Comparison of ENCODE assay signal across 29 mouse cellular contexts in the genomic region with DNA sequence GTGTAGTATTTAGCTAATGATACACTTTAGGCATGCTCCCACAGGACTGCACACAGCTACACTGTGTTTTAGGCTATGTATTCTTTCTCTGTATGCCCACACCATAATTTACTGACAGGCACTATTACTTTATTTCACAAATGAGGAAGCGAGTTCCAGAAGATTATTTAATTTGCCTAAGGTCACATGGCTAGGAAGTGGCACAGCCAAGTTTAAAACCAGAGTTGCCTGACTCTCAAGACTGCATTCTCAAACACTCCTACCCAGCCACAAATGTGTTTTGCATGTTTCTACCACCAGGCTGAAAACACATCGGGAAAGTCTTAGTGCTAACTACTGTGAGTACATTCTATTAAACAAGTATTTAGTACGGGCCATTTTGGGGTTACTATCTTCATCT. TPM values are rescaled to one million over a fixed set of nuclear protein-coding genes. Genes with fewer than 3 reads are reported as not detected.
A peak's percentile ranks its signal among the peaks of the same experiment; 100 is the strongest.
DNase-seq lines count a peak whose midpoint lies in the region; ATAC-seq and TF ChIP-seq lines count a peak whose summit lies in the region.
"Had no signal": no experiment of that assay in that cellular context is flagged by ENCODE, and none has a peak within 500 bp of the region (broad histone marks: within the 10 kb centered on the region; RNA-seq: fewer than 3 reads in every experiment).

No protein-coding gene starts in this region.

- WGBS in lung, postnatal 0 days: 52% methylated on average over 3 of the region's 3 CpGs
- 88% methylated on average over 3 of the region's 3 CpGs for WGBS in neural tube, embryonic 15.5 days

- H3K4me3 ChIP-seq in lung, postnatal 0 days (ENCODE audit: low read depth, low read length): no peak overlapping the region
- no peak overlapping the region for H3K4me3 ChIP-seq in CH12.LX (replicated peaks in 1 of 3; ENCODE audit: low read depth in 2 of 3, low read length in 2 of 3, poor library complexity in 1 of 3)
- no peak overlapping the region for H3K4me3 ChIP-seq in neural tube, embryonic 15.5 days (replicated peaks)
- H3K4me3 ChIP-seq: embryonic facial prominence, embryonic 12.5 days; erythroblast, embryonic 14.5 days; forebrain, embryonic 13.5 days; heart, embryonic 10.5 days; hindbrain, embryonic 13.5 days; left cerebral cortex, adult 2 months; lung, embryonic 15.5 days; neural tube, embryonic 13.5 days had no signal

- no peak overlapping the region for H3K4me2 ChIP-seq in lung, postnatal 0 days (replicated peaks; ENCODE audit: low read depth, low read length)
- H3K4me2 ChIP-seq in CH12.LX (ENCODE audit: insufficient read depth, low read depth, poor library complexity, severe bottlenecking): no peak overlapping the region
- H3K4me2 ChIP-seq in neural tube, embryonic 15.5 days: no peak overlapping the region
- H3K4me2 ChIP-seq: embryonic facial prominence, embryonic 12.5 days; forebrain, embryonic 13.5 days; hindbrain, embryonic 13.5 days; lung, embryonic 15.5 days; midbrain, embryonic 11.5 days; neural tube, embryonic 13.5 days had no signal

- TF ChIP-seq CTCF in lung, postnatal 0 days (IDR thresholded peaks at IDR 0.05): 0 out of 2 replicates have a peak, but pooled peaks have one; percentile 13
- no peak for TF ChIP-seq CTCF in CH12.LX (conservative IDR thresholded peaks at IDR 0.05 in 1 of 2, IDR thresholded peaks at IDR 0.05 in 1 of 2; ENCODE audit: low read depth in 2 of 2, low read length in 2 of 2)

- in situ Hi-C loops in CH12.LX (cut with MboI; ENCODE audit: low pct_ligation_motif_present, low pct_unique_long_range_greater_than_20kb, low sequenced_read_pairs): no loop called here

- DNase-seq in lung, postnatal 0 days (ENCODE audit: low spot score): peak; percentile 61
- no peak for DNase-seq in lung, postnatal 14 days
- DNase-seq in CH12.LX (ENCODE audit: extremely low read depth): peak; percentile 27
- DNase-seq in adrenal gland, postnatal 25 days: no peak
- DNase-seq: adrenal gland, postnatal 14 days; cerebellum, adult 2 months; gastrocnemius, postnatal 25 days; heart, postnatal 10 days; kidney, adult 2 months; kidney, postnatal 10 days; left cerebral cortex, postnatal 4 days; liver; spleen, adult 18-20 months; thymus, postnatal 14 days had no signal

- no peaks in the 10 kb centered on the region for H3K9me3 ChIP-seq in lung, postnatal 0 days (ENCODE audit: low read length)
- no peaks in the 10 kb centered on the region for H3K9me3 ChIP-seq in CH12.LX (replicated peaks; ENCODE audit: low read length)
- H3K9me3 ChIP-seq in neural tube, embryonic 15.5 days (replicated peaks): no peaks in the 10 kb centered on the region
- H3K9me3 ChIP-seq: embryonic facial prominence, embryonic 12.5 days; forebrain, embryonic 13.5 days; G1E; heart, embryonic 10.5 days; hindbrain, embryonic 13.5 days; lung, embryonic 15.5 days; neural tube, embryonic 13.5 days had no signal

- peak overlapping the region; percentile 26; the same call in 1 of the 2 replicates for H3K27ac ChIP-seq in lung, postnatal 0 days (ENCODE audit: low read length)
- H3K27ac ChIP-seq in CH12.LX (ENCODE audit: insufficient read depth, low read depth): no peak overlapping the region
- H3K27ac ChIP-seq in neural tube, embryonic 15.5 days (replicated peaks): no peak overlapping the region
- H3K27ac ChIP-seq: embryonic facial prominence, embryonic 12.5 days; forebrain, embryonic 13.5 days; heart, embryonic 10.5 days; hindbrain, embryonic 13.5 days; left cerebral cortex, adult 2 months; lung, embryonic 15.5 days; neural tube, embryonic 13.5 days had no signal

- H3K9ac ChIP-seq in lung, postnatal 0 days (replicated peaks; ENCODE audit: low read depth): no peak overlapping the region
- no peak overlapping the region for H3K9ac ChIP-seq in CH12.LX (ENCODE audit: insufficient read depth, low read depth)
- H3K9ac ChIP-seq in neural tube, embryonic 15.5 days (replicated peaks): no peak overlapping the region
- H3K9ac ChIP-seq: embryonic facial prominence, embryonic 12.5 days; forebrain, embryonic 13.5 days; hindbrain, embryonic 13.5 days; lung, embryonic 15.5 days; neural tube, embryonic 13.5 days had no signal

- TF ChIP-seq POLR2A in CH12.LX (IDR thresholded peaks at IDR 0.05; ENCODE audit: low read depth, low read length): no peak

- ATAC-seq in lung, postnatal 0 days: no peak
- ATAC-seq in hematopoietic stem cell, adult 5-6 weeks (replicated peaks in 1 of 2; ENCODE audit: insufficient read depth in 1 of 2, low FRiP score in 2 of 2, low TSS enrichment in 1 of 2, low read depth in 1 of 2, poor library complexity in 2 of 2, severe bottlenecking in 2 of 2): peak; percentile 84 to 90
- peak; percentile 81 for ATAC-seq in neutrophil, adult 5-6 weeks (ENCODE audit: extremely low read depth, insufficient number of reproducible peaks, low FRiP score, poor library complexity, severe bottlenecking)
- no peak for ATAC-seq in neural tube, embryonic 15.5 days (ENCODE audit: low FRiP score)
- ATAC-seq: CD4-positive, CD25-positive, alpha-beta regulatory T cell, adult 4 months; forebrain, embryonic 13.5 days; inflammation-experienced regulatory T-cells, adult 6 months had no signal

- H3K4me1 ChIP-seq in lung, postnatal 0 days (ENCODE audit: insufficient read depth, low read depth, low read length): peaks cover 19% of the 10 kb centered on the region; the same call in 1 of the 2 replicates
- H3K4me1 ChIP-seq in CH12.LX (ENCODE audit: control insufficient read depth in 1 of 2, insufficient read depth in 2 of 2): peaks cover 0 to 9% of the 10 kb centered on the region in 2 experiments; a peak in 2 of 4 replicates
- H3K4me1 ChIP-seq in neural tube, embryonic 15.5 days: peaks cover 10% of the 10 kb centered on the region; the same call in 1 of the 2 replicates
- H3K4me1 ChIP-seq: embryonic facial prominence, embryonic 12.5 days; neural tube, embryonic 13.5 days had no signal

- dilution Hi-C loops in CH12.LX (cut with MboI; ENCODE audit: extremely low pct_ligation_motif_present, extremely low pct_unique_long_range_greater_than_20kb, low sequenced_read_pairs): no loop called here

- H3K36me3 ChIP-seq in lung, postnatal 0 days (ENCODE audit: insufficient read depth, low read length): no peaks in the 10 kb centered on the region
- no peaks in the 10 kb centered on the region for H3K36me3 ChIP-seq in CH12.LX (replicated peaks in 1 of 2; ENCODE audit: control insufficient read depth in 1 of 2, insufficient read depth in 1 of 2, low read length in 1 of 2)
- no peaks in the 10 kb centered on the region for H3K36me3 ChIP-seq in neural tube, embryonic 15.5 days
- H3K36me3 ChIP-seq: embryonic facial prominence, embryonic 12.5 days; heart, embryonic 10.5 days; hindbrain, embryonic 13.5 days; lung, embryonic 15.5 days; neural tube, embryonic 13.5 days had no signal

- TF ChIP-seq EP300 in lung, postnatal 0 days (IDR thresholded peaks at IDR 0.05): no peak
- no peak for TF ChIP-seq EP300 in CH12.LX (IDR thresholded peaks at IDR 0.05; ENCODE audit: low read length)

- H3K79me2 ChIP-seq in CH12.LX (replicated peaks; ENCODE audit: control insufficient read depth, extremely low read depth, insufficient read depth, poor library complexity, severe bottlenecking): no peaks in the 10 kb centered on the region

- no peak for TF ChIP-seq RAD21 in CH12.LX (IDR thresholded peaks at IDR 0.05; ENCODE audit: low read depth, low read length)

- no peaks in the 10 kb centered on the region for H3K27me3 ChIP-seq in lung, postnatal 0 days (replicated peaks; ENCODE audit: insufficient read depth, low read length)
- H3K27me3 ChIP-seq in CH12.LX (replicated peaks): no peaks in the 10 kb centered on the region
- no peaks in the 10 kb centered on the region for H3K27me3 ChIP-seq in neural tube, embryonic 15.5 days (replicated peaks)
- H3K27me3 ChIP-seq: embryonic facial prominence, embryonic 12.5 days; forebrain, embryonic 13.5 days; hindbrain, embryonic 13.5 days; lung, embryonic 15.5 days; neural tube, embryonic 13.5 days had no signal

TF ChIP-seq in CH12.LX, 34 proteins besides CTCF, POLR2A, EP300 and RAD21:
- TF ChIP-seq JUND (conservative IDR thresholded peaks at IDR 0.05; ENCODE audit: low read depth, low read length): no peak
- TF ChIP-seq ELF1 (IDR thresholded peaks at IDR 0.05; ENCODE audit: low read depth, low read length): no peak
- TF ChIP-seq ETS1 (conservative IDR thresholded peaks at IDR 0.05; ENCODE audit: low read depth, low read length): no peak
- no peak for TF ChIP-seq E2F4 (IDR thresholded peaks at IDR 0.05; ENCODE audit: insufficient replicate concordance, low read depth, low read length)
- no peak for TF ChIP-seq POLR2AphosphoS2 (IDR thresholded peaks at IDR 0.05; ENCODE audit: low read depth, low read length)
- TF ChIP-seq UBTF (IDR thresholded peaks at IDR 0.05; ENCODE audit: low read depth, low read length): no peak
- TF ChIP-seq SIN3A (IDR thresholded peaks at IDR 0.05; ENCODE audit: low read length): no peak
- no peak for TF ChIP-seq USF2 (conservative IDR thresholded peaks at IDR 0.05; ENCODE audit: low read depth, low read length)
- TF ChIP-seq USF1 (IDR thresholded peaks at IDR 0.05; ENCODE audit: low read depth, low read length): no peak
- TF ChIP-seq MAFK (IDR thresholded peaks at IDR 0.05; ENCODE audit: insufficient replicate concordance, low read length): no peak
- no peak for TF ChIP-seq MXI1 (IDR thresholded peaks at IDR 0.05; ENCODE audit: low read depth, low read length)
- no peak for TF ChIP-seq CHD2 (IDR thresholded peaks at IDR 0.05; ENCODE audit: low read length)
- TF ChIP-seq MAZ (IDR thresholded peaks at IDR 0.05; ENCODE audit: low read depth, low read length): no peak
- no peak for TF ChIP-seq MYC (IDR thresholded peaks at IDR 0.05; ENCODE audit: low read depth, low read length)
- no peak for TF ChIP-seq TBP (conservative IDR thresholded peaks at IDR 0.05; ENCODE audit: low read depth, low read length)
- no peak for TF ChIP-seq MEF2A (IDR thresholded peaks at IDR 0.05; ENCODE audit: borderline replicate concordance, low read depth, low read length)
- TF ChIP-seq GABPA (IDR thresholded peaks at IDR 0.05; ENCODE audit: insufficient replicate concordance, low read depth, low read length): no peak
- TF ChIP-seq HCFC1 (IDR thresholded peaks at IDR 0.05; ENCODE audit: low read depth, low read length): no peak
- no peak for TF ChIP-seq NELFE (IDR thresholded peaks at IDR 0.05; ENCODE audit: low read depth, low read length)
- TF ChIP-seq ZC3H11A (IDR thresholded peaks at IDR 0.05; ENCODE audit: low read depth, low read length): no peak

RNA-seq across cellular contexts. Expression of a gene that starts 18.7 kb away (rescaled TPM):
- 21.8 and 22.7 TPM in 2 replicates for polyA plus RNA-seq in lung, postnatal 0 days (2015; fragmentation: Nextera tagmentation; extraction: Ambion mirVana)
- total RNA-seq in CH12.LX (2012; rRNA removed) (0.64 and 0.76 TPM in 2 replicates), CH12.LX (2014; rRNA removed) (0.34 and 0.42 TPM in 2 replicates)
- 1.3 and 2.0 TPM in 2 replicates for polyA plus RNA-seq in CH12.LX (2012; ENCODE audit: insufficient read length, low read depth)
- 25.8 and 34.7 TPM in 2 replicates for total RNA-seq in hematopoietic stem cell, adult 5-6 weeks (2017)
- 26.1 and 28.2 TPM in 2 replicates for total RNA-seq in neutrophil, adult 5-6 weeks (2017)
- total RNA-seq in adrenal gland, postnatal 25 days (2021): 16.3 and 18.1 TPM in 2 replicates
- polyA plus RNA-seq in neural tube, embryonic 15.5 days (2015; fragmentation: Nextera tagmentation; extraction: Ambion mirVana): 32.1 and 33.5 TPM in 2 replicates

Comparison
In these comparisons a context has a peak if more than half of its experiments do, and no peak if none do; other contexts are left out.
1. DNase-seq: peak in lung, postnatal 0 days (single experiment) and CH12.LX (single experiment); none in lung, postnatal 14 days (single experiment) and adrenal gland, postnatal 25 days (single experiment).
2. ATAC-seq: peak in hematopoietic stem cell, adult 5-6 weeks (2 of 2) and neutrophil, adult 5-6 weeks (single experiment); none in lung, postnatal 0 days (single experiment) and neural tube, embryonic 15.5 days (single experiment).